Mouse (Mus musculus): ENCODE results near the gene Dbn1. TPM values are rescaled to one million over a fixed set of nuclear protein-coding genes. Genes with fewer than 3 reads are reported as not detected.

The Dbn1 gene
- total and polyA plus RNA-seq, 3 experiments = 4.8 to 10.4 (median 9.3) TPM

GRCm38 (mm10) chr13:55431889-55432685, 55.8 kb downstream of the Dbn1 start:
- TF ChIP-seq CTCF (IDR thresholded peaks at IDR 0.05) (no peak), EP300 (IDR thresholded peaks at IDR 0.05; ENCODE audit: insufficient read depth, low read depth, low read length) (no peak), POLR2A (IDR thresholded peaks at IDR 0.05; ENCODE audit: insufficient read depth, low read depth, low read length) (no peak)
- Histone ChIP-seq H3K79me2 (replicated peaks; ENCODE audit: control insufficient read depth, insufficient read depth, low read length) (no peaks in the 10 kb centered on the region), H3K36me3 (ENCODE audit: control insufficient read depth, insufficient read depth, low read length) (no peaks in the 10 kb centered on the region), H3K27me3 (ENCODE audit: control insufficient read depth, insufficient read depth, low read length) (no peaks in the 10 kb centered on the region), H3K4me1 (ENCODE audit: control insufficient read depth, insufficient read depth, low read length) (peaks cover 5% of the 10 kb centered on the region), H3K9ac (ENCODE audit: low read depth, low read length) (no peak overlapping the region), H3K4me3 (no peak overlapping the region), H3K27ac (no peak overlapping the region)
- 52% methylated on average over 10 of the region's 10 CpGs for WGBS
- DNase-seq = peak in 1 of 2 experiments; percentile 45
- intact Hi-C loops (cut with DNase I) = no loop called here

DNA sequence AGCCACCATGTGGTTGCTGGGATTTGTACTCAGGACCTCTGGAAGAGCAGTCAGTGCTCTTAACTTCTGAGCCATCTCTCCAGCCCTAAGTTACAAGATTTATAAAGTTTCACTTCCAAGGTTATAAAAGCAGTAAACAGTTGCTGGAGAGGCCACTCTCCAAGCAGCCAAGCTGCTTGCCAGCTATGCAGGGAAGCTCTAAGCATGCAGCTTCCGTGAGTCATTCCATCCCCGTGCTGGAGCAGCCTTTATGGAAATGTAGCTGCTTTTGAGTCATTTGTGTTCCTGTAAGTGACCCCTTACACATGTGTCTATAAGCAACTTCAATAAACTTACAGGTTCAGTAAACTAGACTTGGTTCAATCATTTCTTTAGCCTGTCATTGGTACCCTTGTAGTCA, 57.3 kb downstream of the Dbn1 start:
- intact Hi-C loops (cut with DNase I) = no loop called here
- H3K36me3 ChIP-seq (ENCODE audit: control insufficient read depth, insufficient read depth, low read length) = no peaks in the 10 kb centered on the region
- no peaks in the 10 kb centered on the region for H3K27me3 ChIP-seq (ENCODE audit: control insufficient read depth, insufficient read depth, low read length)
- H3K9ac ChIP-seq (ENCODE audit: low read depth, low read length) = no peak overlapping the region
- no peaks in the 10 kb centered on the region for H3K79me2 ChIP-seq (replicated peaks; ENCODE audit: control insufficient read depth, insufficient read depth, low read length)
- 82% methylated on average over 2 of the region's 2 CpGs for WGBS
- TF ChIP-seq POLR2A (IDR thresholded peaks at IDR 0.05; ENCODE audit: insufficient read depth, low read depth, low read length) (no peak), EP300 (IDR thresholded peaks at IDR 0.05; ENCODE audit: insufficient read depth, low read depth, low read length) (no peak), CTCF (IDR thresholded peaks at IDR 0.05) (no peak)
- H3K4me3 ChIP-seq = no peak overlapping the region
- DNase-seq = no peak
- H3K4me1 ChIP-seq (ENCODE audit: control insufficient read depth, insufficient read depth, low read length) = peaks cover 5% of the 10 kb centered on the region
- H3K27ac ChIP-seq = no peak overlapping the region

- Histone ChIP-seq H3K27ac (peak overlapping the region; percentile 83), H3K27me3 (ENCODE audit: control insufficient read depth, insufficient read depth, low read length) (no peaks in the 10 kb centered on the region), H3K4me1 (ENCODE audit: control insufficient read depth, insufficient read depth, low read length) (peaks cover 5% of the 10 kb centered on the region), H3K9ac (ENCODE audit: low read depth, low read length) (no peak overlapping the region), H3K4me3 (no peak overlapping the region), H3K36me3 (ENCODE audit: control insufficient read depth, insufficient read depth, low read length) (no peaks in the 10 kb centered on the region), H3K79me2 (replicated peaks; ENCODE audit: control insufficient read depth, insufficient read depth, low read length) (no peaks in the 10 kb centered on the region)
- WGBS = 51% methylated on average over 12 of the region's 12 CpGs
- DNase-seq = peak; percentile 81 to 86
- intact Hi-C loops (cut with DNase I) = no loop called here
- TF ChIP-seq POLR2A (IDR thresholded peaks at IDR 0.05; ENCODE audit: insufficient read depth, low read depth, low read length) = peak; percentile 69
- TF ChIP-seq EP300 (IDR thresholded peaks at IDR 0.05; ENCODE audit: insufficient read depth, low read depth, low read length) = 0 out of 2 replicates have a peak, but pooled peaks have one; percentile 47
- peak; percentile 23 for TF ChIP-seq CTCF (IDR thresholded peaks at IDR 0.05)
Observed at GRCm38 (mm10) chr13:55429226-55429888, 58.6 kb downstream of the Dbn1 start.

DNA sequence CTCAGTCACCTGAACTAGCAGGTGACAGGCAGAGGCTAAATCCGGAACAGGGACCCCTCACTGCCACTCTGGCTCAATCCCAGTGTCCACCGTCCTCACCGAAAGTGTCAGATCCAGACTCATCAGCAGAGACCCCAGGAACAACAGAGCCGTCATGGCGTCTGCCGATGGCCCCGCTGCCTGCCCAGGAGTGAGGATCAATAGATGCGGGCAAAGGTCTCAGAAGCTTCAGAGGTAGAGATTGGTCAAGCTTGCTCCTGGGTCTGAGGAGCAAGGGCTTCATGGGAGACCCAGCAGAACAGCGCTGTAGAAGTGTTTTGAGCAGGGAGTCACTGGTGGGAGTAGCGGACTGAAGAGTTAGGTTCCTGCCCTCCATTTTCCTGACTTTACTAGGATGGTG, 61.3 kb downstream of the Dbn1 start, which contains the start of gene F12:
Gene F12, minus strand, starts transcription at position 181 of the 400 bp plus-strand sequence.
- intact Hi-C loops (cut with DNase I) = no loop called here

More for the DNA sequence above, 61.3 kb downstream of the Dbn1 start, which contains the start of gene F12:
- no peak for DNase-seq
- H3K9ac ChIP-seq (ENCODE audit: low read depth, low read length) = no peak within 1 kb of the TSS
- no peaks in the 10 kb centered on the region for H3K79me2 ChIP-seq (replicated peaks; ENCODE audit: control insufficient read depth, insufficient read depth, low read length)
- WGBS = 90% methylated on average over 10 of the region's 10 CpGs
- no peaks in the 10 kb centered on the region; the same call in 1 of the 2 replicates for H3K27me3 ChIP-seq (ENCODE audit: control insufficient read depth, insufficient read depth, low read length)
- TF ChIP-seq POLR2A (IDR thresholded peaks at IDR 0.05; ENCODE audit: insufficient read depth, low read depth, low read length) = no peak
- no peak for TF ChIP-seq CTCF (IDR thresholded peaks at IDR 0.05)
- TF ChIP-seq EP300 (IDR thresholded peaks at IDR 0.05; ENCODE audit: insufficient read depth, low read depth, low read length) = no peak
- H3K27ac ChIP-seq = no peak within 1 kb of the TSS
- H3K36me3 ChIP-seq (ENCODE audit: control insufficient read depth, insufficient read depth, low read length) = no peaks in the 10 kb centered on the region
- peaks cover 5% of the 10 kb centered on the region for H3K4me1 ChIP-seq (ENCODE audit: control insufficient read depth, insufficient read depth, low read length)
- H3K4me3 ChIP-seq = no peak within 1 kb of the TSS

Small RNAs within 50 kb of the gene (microRNA-seq; reads per million reads assigned to microRNA genes)
- gene Mir6943 (0.56 to 1.5 reads per million in 2 experiments), gene Mir6944 (1.7 to 2.7 reads per million in 2 experiments), gene Mir6945 (0.56 to 1.2 reads per million in 2 experiments)

Other genes starting within 250 kb of the Dbn1 start
- 10 to 100 TPM; 37.4 to 40.8 TPM for gene Prelid1, start 167.6 kb downstream of the Dbn1 start, total RNA-seq (2021)
- 67.4 and 70.1 TPM in 2 replicates for gene Prelid1, start 167.6 kb downstream of the Dbn1 start, polyA plus RNA-seq (2012; rRNA removed)
- 10 to 100 TPM; 29.1 to 37.2 TPM for gene Rab24, start 166.2 kb downstream of the Dbn1 start, total RNA-seq (2021)
- 60.6 and 68.9 TPM in 2 replicates for gene Rab24, start 166.2 kb downstream of the Dbn1 start, polyA plus RNA-seq (2012; rRNA removed)
- gene Mxd3, start 158.3 kb downstream of the Dbn1 start, total RNA-seq (2021) = not detected
- gene Mxd3, start 158.3 kb downstream of the Dbn1 start, polyA plus RNA-seq (2012; rRNA removed) = 0.21 and 0.53 TPM in 2 replicates
- 10 to 100 TPM; 50.5 to 52.2 TPM for gene Lman2, start 125.3 kb downstream of the Dbn1 start, total RNA-seq (2021)
- gene Lman2, start 125.3 kb downstream of the Dbn1 start, polyA plus RNA-seq (2012; rRNA removed) = 52.6 and 83.6 TPM in 2 replicates
- under 1 TPM; 0.23 to 0.73 TPM for gene Rgs14, start 118.4 kb downstream of the Dbn1 start, total RNA-seq (2021)
- gene Rgs14, start 118.4 kb downstream of the Dbn1 start, polyA plus RNA-seq (2012; rRNA removed) = 0.97 and 1.9 TPM in 2 replicates
- not detected for gene Slc34a1, start 89.9 kb downstream of the Dbn1 start, total RNA-seq (2021)
- 0.16 and 0.18 TPM in 2 replicates for gene Slc34a1, start 89.9 kb downstream of the Dbn1 start, polyA plus RNA-seq (2012; rRNA removed)
- gene Pfn3, start 72.9 kb downstream of the Dbn1 start, total RNA-seq (2021) = not detected
- gene Pfn3, start 72.9 kb downstream of the Dbn1 start, polyA plus RNA-seq (2012; rRNA removed) = not detected in 2 replicates
- not detected for gene F12, start 61.3 kb downstream of the Dbn1 start, total RNA-seq (2021)
- gene F12, start 61.3 kb downstream of the Dbn1 start, polyA plus RNA-seq (2012; rRNA removed) = 0.23 TPM in 1 of 2 replicates, not detected in the other
- gene Grk6, start 43.0 kb downstream of the Dbn1 start, total RNA-seq (2021) = 10 to 100 TPM; 17.1 to 19.5 TPM
- 22.5 and 29.0 TPM in 2 replicates for gene Grk6, start 43.0 kb downstream of the Dbn1 start, polyA plus RNA-seq (2012; rRNA removed)
- gene Prr7, start 23.8 kb downstream of the Dbn1 start, total RNA-seq (2021) = under 1 TPM; 0.86 to 0.94 TPM
- 0.53 and 1.1 TPM in 2 replicates for gene Prr7, start 23.8 kb downstream of the Dbn1 start, polyA plus RNA-seq (2012; rRNA removed)
- gene Pdlim7, start 25.6 kb upstream of the Dbn1 start, total RNA-seq (2021) = 10 to 100 TPM; 46.9 to 54.0 TPM
- 86.3 and 98.2 TPM in 2 replicates for gene Pdlim7, start 25.6 kb upstream of the Dbn1 start, polyA plus RNA-seq (2012; rRNA removed)
- 1 to 10 TPM; 1.9 to 2.4 TPM for gene Dok3, start 41.2 kb upstream of the Dbn1 start, total RNA-seq (2021)
- gene Dok3, start 41.2 kb upstream of the Dbn1 start, polyA plus RNA-seq (2012; rRNA removed) = 3.7 and 7.3 TPM in 2 replicates
- 10 to 100 TPM; 13.0 to 13.9 TPM for gene Ddx41, start 48.5 kb upstream of the Dbn1 start, total RNA-seq (2021)
- gene Ddx41, start 48.5 kb upstream of the Dbn1 start, polyA plus RNA-seq (2012; rRNA removed) = 20.7 and 21.1 TPM in 2 replicates
- 10 to 100 TPM; 11.2 to 13.0 TPM for gene Fam193b, start 83.0 kb upstream of the Dbn1 start, total RNA-seq (2021)
- 43.9 and 46.1 TPM in 2 replicates for gene Fam193b, start 83.0 kb upstream of the Dbn1 start, polyA plus RNA-seq (2012; rRNA removed)
- 10 to 100 TPM; 85.5 to 95.7 TPM for gene Tmed9, start 85.6 kb upstream of the Dbn1 start, total RNA-seq (2021)
- 64.5 and 91.4 TPM in 2 replicates for gene Tmed9, start 85.6 kb upstream of the Dbn1 start, polyA plus RNA-seq (2012; rRNA removed)
- 1 to 10 TPM; 8.8 to 9.8 TPM for gene B4galt7, start 111.8 kb upstream of the Dbn1 start, total RNA-seq (2021)
- gene B4galt7, start 111.8 kb upstream of the Dbn1 start, polyA plus RNA-seq (2012; rRNA removed) = 11.4 and 13.2 TPM in 2 replicates
- gene Caml, start 134.9 kb upstream of the Dbn1 start, total RNA-seq (2021) = 10 to 100 TPM; 10.4 to 10.9 TPM
- 11.7 and 14.9 TPM in 2 replicates for gene Caml, start 134.9 kb upstream of the Dbn1 start, polyA plus RNA-seq (2012; rRNA removed)
- 10 to 100 TPM; 20.8 to 21.1 TPM for gene Ddx46, start 146.9 kb upstream of the Dbn1 start, total RNA-seq (2021)
- 7.9 and 14.8 TPM in 2 replicates for gene Ddx46, start 146.9 kb upstream of the Dbn1 start, polyA plus RNA-seq (2012; rRNA removed)
- gene B230219D22Rik, start 205.0 kb upstream of the Dbn1 start, total RNA-seq (2021) = 10 to 100 TPM; 39.4 to 42.2 TPM
- 22.1 and 52.1 TPM in 2 replicates for gene B230219D22Rik, start 205.0 kb upstream of the Dbn1 start, polyA plus RNA-seq (2012; rRNA removed)
- gene Txndc15, start 226.5 kb upstream of the Dbn1 start, total RNA-seq (2021) = 10 to 100 TPM; 39.4 to 47.1 TPM
- 29.1 and 37.5 TPM in 2 replicates for gene Txndc15, start 226.5 kb upstream of the Dbn1 start, polyA plus RNA-seq (2012; rRNA removed)
- gene Pcbd2, start 239.3 kb upstream of the Dbn1 start, total RNA-seq (2021) = 10 to 100 TPM; 46.7 to 47.6 TPM
- gene Pcbd2, start 239.3 kb upstream of the Dbn1 start, polyA plus RNA-seq (2012; rRNA removed) = 34.0 and 34.6 TPM in 2 replicates